Mouse (Mus musculus): ENCODE measurements at regions not wholly inside any gene's neighbourhood (a gene's known extent, or its start where the extent isn't known, plus 50 kb on each side); places are given as distances from the start of the nearest gene placed in this dataset.

DNA sequence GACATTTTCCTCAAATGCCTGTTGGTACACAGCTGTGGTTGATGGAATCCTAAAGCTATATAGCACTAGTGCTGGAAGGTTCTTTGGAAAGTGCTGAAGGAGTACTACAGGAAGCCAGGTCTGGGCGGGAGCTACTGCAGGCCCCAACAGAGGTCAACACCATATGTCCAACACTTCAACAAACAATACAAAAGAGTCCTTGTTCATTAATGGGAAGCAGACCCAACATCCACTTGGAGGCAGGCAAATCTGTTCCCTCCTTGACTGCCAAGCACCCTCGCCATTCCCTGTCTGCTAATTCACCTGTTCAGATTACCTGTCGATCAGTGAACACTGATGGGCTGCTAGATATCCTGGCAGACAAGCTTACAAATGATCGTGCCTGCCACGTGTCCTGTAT is 148.4 kb upstream of the Kbtbd8 start:
- no peak overlapping the region for H3K27ac ChIP-seq (ENCODE audit: insufficient read depth, low read length)
- H3K27me3 ChIP-seq (ENCODE audit: control insufficient read depth, insufficient read depth, low read length, poor library complexity, severe bottlenecking): no peaks in the 10 kb centered on the region
- no peaks in the 10 kb centered on the region for H3K4me1 ChIP-seq (ENCODE audit: control insufficient read depth, insufficient read depth, low read length)
- TF ChIP-seq EP300 (IDR thresholded peaks at IDR 0.05; ENCODE audit: insufficient read depth, low read depth, low read length) (no peak), POLR2A (IDR thresholded peaks at IDR 0.05; ENCODE audit: insufficient read depth, low read length) (no peak), CTCF (IDR thresholded peaks at IDR 0.05; ENCODE audit: low read depth, low read length) (no peak)
- H3K9ac ChIP-seq (ENCODE audit: low read depth, poor library complexity, severe bottlenecking): no peak overlapping the region
- H3K36me3 ChIP-seq (ENCODE audit: control insufficient read depth, insufficient read depth, low read length, poor library complexity, severe bottlenecking): no peaks in the 10 kb centered on the region
- H3K9me3 ChIP-seq (replicated peaks; ENCODE audit: control insufficient read depth, insufficient read depth, low read length, poor library complexity, severe bottlenecking): no peaks in the 10 kb centered on the region
- H3K4me3 ChIP-seq (ENCODE audit: low read depth, low read length): no peak overlapping the region

DNA sequence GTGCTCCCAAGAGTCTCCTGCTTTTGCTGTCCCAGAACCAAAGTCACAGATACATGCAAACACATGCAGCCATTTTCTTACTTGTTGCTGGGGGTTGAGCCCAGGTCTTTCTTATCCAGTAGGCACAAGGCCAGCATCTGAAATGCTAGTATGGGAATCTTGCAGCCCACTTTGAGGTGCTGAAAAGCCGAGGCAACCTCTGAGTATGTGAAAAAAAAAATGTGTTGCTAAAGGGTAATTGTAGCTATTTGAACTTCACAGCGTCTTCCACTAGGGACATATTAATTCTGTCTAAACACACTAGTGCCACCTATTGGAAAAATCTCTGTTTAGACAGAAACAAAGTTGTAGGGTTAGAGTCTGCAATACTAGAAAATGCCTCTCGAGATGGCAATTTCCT is 150.1 kb upstream of the Kbtbd8 start:
- Histone ChIP-seq H3K36me3 (ENCODE audit: control insufficient read depth, insufficient read depth, low read length, poor library complexity, severe bottlenecking) (no peaks in the 10 kb centered on the region), H3K4me1 (ENCODE audit: control insufficient read depth, insufficient read depth, low read length) (no peaks in the 10 kb centered on the region), H3K27me3 (ENCODE audit: control insufficient read depth, insufficient read depth, low read length, poor library complexity, severe bottlenecking) (no peaks in the 10 kb centered on the region), H3K4me3 (ENCODE audit: low read depth, low read length) (no peak overlapping the region), H3K9ac (ENCODE audit: low read depth, poor library complexity, severe bottlenecking) (no peak overlapping the region), H3K9me3 (replicated peaks; ENCODE audit: control insufficient read depth, insufficient read depth, low read length, poor library complexity, severe bottlenecking) (no peaks in the 10 kb centered on the region), H3K27ac (ENCODE audit: insufficient read depth, low read length) (no peak overlapping the region)
- TF ChIP-seq CTCF (IDR thresholded peaks at IDR 0.05; ENCODE audit: low read depth, low read length) (no peak), POLR2A (IDR thresholded peaks at IDR 0.05; ENCODE audit: insufficient read depth, low read length) (no peak), EP300 (IDR thresholded peaks at IDR 0.05; ENCODE audit: insufficient read depth, low read depth, low read length) (no peak)

DNA sequence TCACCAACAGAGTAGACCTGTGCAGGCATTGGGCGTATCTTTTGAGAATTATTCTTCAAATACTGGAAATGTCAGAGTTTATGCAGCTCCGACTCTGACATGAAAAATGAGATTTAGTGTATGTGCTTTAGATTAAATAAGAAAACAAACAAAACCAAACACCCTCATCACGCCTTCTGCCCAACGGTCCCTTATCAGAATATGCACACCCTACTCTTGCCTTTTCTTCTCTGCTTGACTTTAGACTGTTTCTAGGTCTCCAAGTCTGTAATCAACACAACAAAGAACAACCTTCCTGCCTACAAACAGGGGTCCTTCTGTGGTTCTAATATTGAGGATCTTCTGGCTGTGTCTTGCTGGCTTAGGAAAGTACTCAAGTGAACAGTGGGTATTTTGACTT is 153.8 kb upstream of the Kbtbd8 start:
- Histone ChIP-seq H3K27ac (ENCODE audit: insufficient read depth, low read length) (no peak overlapping the region), H3K27me3 (ENCODE audit: control insufficient read depth, insufficient read depth, low read length, poor library complexity, severe bottlenecking) (no peaks in the 10 kb centered on the region), H3K36me3 (ENCODE audit: control insufficient read depth, insufficient read depth, low read length, poor library complexity, severe bottlenecking) (no peaks in the 10 kb centered on the region), H3K4me1 (ENCODE audit: control insufficient read depth, insufficient read depth, low read length) (no peaks in the 10 kb centered on the region), H3K9ac (ENCODE audit: low read depth, poor library complexity, severe bottlenecking) (no peak overlapping the region), H3K9me3 (replicated peaks; ENCODE audit: control insufficient read depth, insufficient read depth, low read length, poor library complexity, severe bottlenecking) (no peaks in the 10 kb centered on the region), H3K4me3 (ENCODE audit: low read depth, low read length) (no peak overlapping the region)
- TF ChIP-seq CTCF (IDR thresholded peaks at IDR 0.05; ENCODE audit: low read depth, low read length) (no peak), POLR2A (IDR thresholded peaks at IDR 0.05; ENCODE audit: insufficient read depth, low read length) (no peak), EP300 (IDR thresholded peaks at IDR 0.05; ENCODE audit: insufficient read depth, low read depth, low read length) (no peak)

DNA sequence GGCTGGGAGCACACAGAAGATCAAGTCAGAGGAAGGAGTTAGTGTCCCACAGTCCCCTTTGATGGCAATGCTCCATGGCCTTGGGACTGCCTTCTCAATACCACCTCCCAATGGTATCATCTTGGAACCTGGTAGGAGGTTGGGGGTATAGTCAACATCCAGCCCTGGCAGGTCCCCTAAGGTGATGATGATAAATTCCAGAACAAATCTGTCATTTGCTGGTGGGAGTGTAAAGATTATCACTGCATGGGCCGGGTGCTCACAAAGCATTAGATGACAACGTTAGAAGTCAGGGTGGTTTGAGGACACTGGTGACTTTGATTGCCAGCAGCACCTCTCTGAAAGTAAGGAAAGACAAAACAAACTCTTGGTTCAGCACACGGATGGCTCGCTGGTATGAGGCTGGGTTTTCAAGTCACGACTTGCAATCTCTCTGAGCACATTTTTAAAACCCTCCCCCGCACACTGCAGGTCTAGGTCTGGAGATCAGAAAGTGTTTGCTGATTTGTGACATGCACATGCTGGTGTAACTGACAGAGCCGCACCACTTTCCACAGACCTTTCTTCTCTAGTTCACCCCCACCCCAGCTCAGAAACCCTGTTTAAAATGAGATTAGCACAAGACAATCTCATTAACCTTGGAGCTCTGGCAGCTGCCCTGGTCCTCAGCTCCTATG is 154.5 kb upstream of the Kbtbd8 start:
- no peak overlapping the region for H3K9ac ChIP-seq (ENCODE audit: low read depth, poor library complexity, severe bottlenecking)
- no peaks in the 10 kb centered on the region for H3K9me3 ChIP-seq (replicated peaks; ENCODE audit: control insufficient read depth, insufficient read depth, low read length, poor library complexity, severe bottlenecking)
- no peaks in the 10 kb centered on the region for H3K36me3 ChIP-seq (ENCODE audit: control insufficient read depth, insufficient read depth, low read length, poor library complexity, severe bottlenecking)
- H3K27ac ChIP-seq (ENCODE audit: insufficient read depth, low read length): no peak overlapping the region
- no peaks in the 10 kb centered on the region for H3K4me1 ChIP-seq (ENCODE audit: control insufficient read depth, insufficient read depth, low read length)
- H3K27me3 ChIP-seq (ENCODE audit: control insufficient read depth, insufficient read depth, low read length, poor library complexity, severe bottlenecking): no peaks in the 10 kb centered on the region
- TF ChIP-seq POLR2A (IDR thresholded peaks at IDR 0.05; ENCODE audit: insufficient read depth, low read length) (no peak), EP300 (IDR thresholded peaks at IDR 0.05; ENCODE audit: insufficient read depth, low read depth, low read length) (no peak), CTCF (IDR thresholded peaks at IDR 0.05; ENCODE audit: low read depth, low read length) (no peak)
- H3K4me3 ChIP-seq (ENCODE audit: low read depth, low read length): no peak overlapping the region

DNA sequence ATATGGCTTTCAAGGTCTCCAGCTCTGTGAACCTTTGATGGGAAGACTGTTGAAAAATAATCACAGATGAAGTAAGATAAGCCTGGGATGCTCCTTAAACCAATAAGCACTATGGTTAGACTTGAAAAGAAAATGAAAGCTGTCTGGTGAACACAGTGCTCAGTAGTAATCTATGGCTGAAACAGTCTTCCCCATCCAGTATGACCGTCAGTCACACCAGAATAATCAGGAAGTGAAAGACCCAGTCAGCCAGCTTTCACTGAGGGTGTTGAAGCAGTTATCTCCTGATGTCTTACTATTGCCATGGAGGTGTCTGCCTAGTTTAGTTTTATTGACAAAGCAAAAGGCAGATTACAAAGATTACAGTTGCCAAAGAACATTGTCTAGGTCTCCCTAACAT is 155.2 kb upstream of the Kbtbd8 start:
- no peak overlapping the region for H3K27ac ChIP-seq (ENCODE audit: insufficient read depth, low read length)
- H3K9ac ChIP-seq (ENCODE audit: low read depth, poor library complexity, severe bottlenecking): no peak overlapping the region
- no peaks in the 10 kb centered on the region for H3K9me3 ChIP-seq (replicated peaks; ENCODE audit: control insufficient read depth, insufficient read depth, low read length, poor library complexity, severe bottlenecking)
- no peak overlapping the region for H3K4me3 ChIP-seq (ENCODE audit: low read depth, low read length)
- TF ChIP-seq POLR2A (IDR thresholded peaks at IDR 0.05; ENCODE audit: insufficient read depth, low read length) (no peak), EP300 (IDR thresholded peaks at IDR 0.05; ENCODE audit: insufficient read depth, low read depth, low read length) (no peak), CTCF (IDR thresholded peaks at IDR 0.05; ENCODE audit: low read depth, low read length) (no peak)
- H3K36me3 ChIP-seq (ENCODE audit: control insufficient read depth, insufficient read depth, low read length, poor library complexity, severe bottlenecking): no peaks in the 10 kb centered on the region
- no peaks in the 10 kb centered on the region for H3K27me3 ChIP-seq (ENCODE audit: control insufficient read depth, insufficient read depth, low read length, poor library complexity, severe bottlenecking)
- no peaks in the 10 kb centered on the region for H3K4me1 ChIP-seq (ENCODE audit: control insufficient read depth, insufficient read depth, low read length)

DNA sequence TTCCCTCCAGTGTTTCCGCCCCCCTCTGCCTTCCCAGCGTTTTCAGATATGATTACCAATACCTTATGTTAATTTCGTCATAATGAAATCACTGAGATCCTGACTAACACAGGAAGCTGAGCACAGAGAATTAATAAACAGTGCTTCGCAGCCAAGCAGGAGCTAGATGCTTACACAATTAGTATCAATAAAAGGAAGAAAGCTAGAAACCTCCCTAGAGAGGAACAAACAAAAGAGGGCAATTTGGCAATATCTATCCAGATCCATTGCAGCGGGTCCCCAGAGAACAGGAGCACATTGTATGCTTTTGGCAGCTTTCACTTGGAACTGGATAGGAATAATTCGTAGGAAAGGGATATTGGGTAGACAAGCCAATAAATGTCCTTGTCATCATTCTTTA is 159.1 kb upstream of the Kbtbd8 start:
- Histone ChIP-seq H3K9me3 (replicated peaks; ENCODE audit: control insufficient read depth, insufficient read depth, low read length, poor library complexity, severe bottlenecking) (no peaks in the 10 kb centered on the region), H3K4me1 (ENCODE audit: control insufficient read depth, insufficient read depth, low read length) (no peaks in the 10 kb centered on the region), H3K4me3 (ENCODE audit: low read depth, low read length) (no peak overlapping the region), H3K27ac (ENCODE audit: insufficient read depth, low read length) (no peak overlapping the region), H3K36me3 (ENCODE audit: control insufficient read depth, insufficient read depth, low read length, poor library complexity, severe bottlenecking) (no peaks in the 10 kb centered on the region), H3K27me3 (ENCODE audit: control insufficient read depth, insufficient read depth, low read length, poor library complexity, severe bottlenecking) (no peaks in the 10 kb centered on the region), H3K9ac (ENCODE audit: low read depth, poor library complexity, severe bottlenecking) (no peak overlapping the region)
- TF ChIP-seq POLR2A (IDR thresholded peaks at IDR 0.05; ENCODE audit: insufficient read depth, low read length): no peak

Measured in ES-Bruce4 (cell line).